Mouse (Mus musculus) 3T3-L1 (cell line): ENCODE results near the gene Olfr273.
"Not testable (repeated sequence)": the region's sequence is repeated elsewhere in the genome, so short reads cannot be mapped to it uniquely, and the experiment has no call there.

Source experiments
- DNase-seq: peaks from one replicate; pipeline ENCODE4 v3.0.0-alpha.2; 2015; ENCODE audit warnings: low read depth, low spot score

Olfr273 gene

DNA sequence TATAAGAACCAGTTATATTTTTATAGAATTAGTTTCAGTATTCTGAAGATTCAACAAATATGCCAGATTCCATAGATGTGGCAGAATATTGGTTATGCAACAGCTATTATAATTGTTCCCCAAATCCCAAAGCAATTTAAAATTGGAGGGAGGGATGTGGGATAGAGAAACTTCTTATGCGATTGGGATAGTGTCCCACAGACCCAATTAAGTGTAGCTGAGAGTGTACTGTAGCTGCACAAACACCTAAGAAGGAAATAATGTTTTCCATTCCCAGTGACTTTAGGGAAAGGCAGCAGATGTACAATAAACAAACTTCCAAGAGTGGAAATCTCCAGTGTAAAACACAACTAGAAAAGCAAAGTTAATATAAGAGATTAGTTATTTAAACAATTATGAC lies at the start of gene Olfr273:
Olfr273 (minus strand) TSS at position 101 of the 400 bp plus-strand sequence.
- DNase-seq = no peak

- no peak for DNase-seq
These were observed 5.1 kb upstream of the Olfr273 start for GRCm38 (mm10) chr4:52864156-52864555.

- DNase-seq = no peak
These were observed 9.4 kb downstream of the Olfr273 start for GRCm38 (mm10) chr4:52849672-52850071.

- no peak for DNase-seq
These were observed 9.9 kb downstream of the Olfr273 start for GRCm38 (mm10) chr4:52849039-52849635.

DNA sequence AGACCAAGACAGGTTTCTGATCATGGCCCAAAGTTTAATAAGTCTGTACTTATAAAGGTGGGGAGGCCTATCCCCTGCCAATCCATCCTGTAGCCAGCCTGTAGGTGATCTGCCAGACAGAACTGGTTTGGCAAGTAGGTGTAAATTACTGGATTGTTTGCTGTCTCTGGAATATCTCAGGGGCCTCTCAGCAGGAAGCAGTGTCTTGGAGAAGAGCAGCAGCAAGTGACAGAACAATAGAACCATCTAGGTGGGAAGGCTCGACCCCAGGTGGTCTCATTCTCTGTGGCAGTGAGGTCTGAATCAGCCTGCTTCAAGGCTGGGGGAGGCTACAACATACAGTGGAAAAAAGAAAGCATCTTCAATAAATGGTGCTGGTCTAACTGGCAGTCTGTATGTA lies 13.6 kb downstream of the Olfr273 start:
- DNase-seq = not testable (repeated sequence)

DNA sequence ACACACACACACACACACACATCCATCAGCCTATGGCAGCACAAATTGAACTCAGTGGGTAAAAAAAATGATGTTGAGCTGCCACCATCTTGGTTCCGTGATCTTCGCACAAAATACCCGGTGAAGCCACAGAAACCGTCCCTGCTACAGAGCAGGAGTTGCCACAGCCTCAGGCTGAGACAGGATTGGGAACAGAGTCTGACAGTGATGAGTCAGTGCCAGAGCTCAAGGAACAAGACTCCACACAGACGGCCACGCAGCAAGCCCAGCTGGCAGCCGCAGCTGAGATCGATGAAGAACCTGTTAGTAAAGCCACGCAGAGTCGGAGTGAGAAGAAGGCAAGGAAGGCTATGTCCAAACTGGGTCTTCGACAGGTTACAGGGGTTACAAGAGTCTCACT lies 37.7 kb downstream of the Olfr273 start:
- no peak for DNase-seq

DNA sequence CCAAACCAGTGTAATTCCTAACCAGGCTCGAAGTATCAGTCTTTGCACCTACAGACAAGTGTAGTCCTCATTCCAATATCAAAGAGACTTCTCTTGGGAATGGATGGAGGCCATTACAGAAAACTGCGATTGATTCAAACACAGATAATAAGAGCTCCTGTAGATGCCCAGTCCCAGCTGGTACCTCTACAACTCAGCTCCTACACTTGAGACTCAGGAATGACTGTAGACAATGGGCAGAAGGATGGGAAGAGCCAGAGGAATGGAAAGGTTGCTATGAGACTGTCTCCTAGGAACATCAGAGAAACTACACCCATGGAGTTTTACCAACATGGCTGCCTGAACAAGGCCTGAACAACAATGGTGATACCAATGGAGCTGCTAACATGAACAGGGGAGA lies 44.7 kb downstream of the Olfr273 start, which contains the start of gene Olfr275:
Olfr275 (plus strand) TSS at position 301 of the 400 bp plus-strand sequence.
- no peak for DNase-seq

GRCm38 (mm10) chr4:52811871-52812270 lies 47.2 kb downstream of the Olfr273 start:
- peak; percentile 53 for DNase-seq
